Mouse (Mus musculus) lung, postnatal 14 days (tissue): ENCODE results near the gene 0610012G03Rik.

ENCODE experiments used
- DNase-seq: peaks from one replicate; pipeline ENCODE4 v3.0.0; 2021

The 0610012G03Rik gene

DNA sequence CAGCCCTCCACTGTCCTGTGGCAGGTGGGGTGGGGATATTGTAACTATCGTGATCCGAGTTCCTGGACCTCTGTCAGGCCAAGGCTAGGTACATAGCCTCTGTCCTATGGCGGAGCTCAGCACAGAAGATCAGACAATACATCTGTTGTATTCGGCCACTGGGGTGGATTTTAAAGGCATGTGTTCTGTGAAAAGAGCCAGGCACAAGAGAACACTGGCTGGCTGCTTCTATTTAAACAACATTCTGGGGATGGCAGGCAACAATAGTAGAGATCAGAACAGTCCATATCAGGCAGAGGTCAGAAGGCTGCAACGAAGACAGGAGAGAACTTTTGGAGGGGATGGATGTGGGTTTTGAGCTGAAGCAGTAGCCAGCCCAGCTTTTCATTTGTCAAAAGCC lies 16.0 kb downstream of the 0610012G03Rik start:
- DNase-seq = no peak

DNA sequence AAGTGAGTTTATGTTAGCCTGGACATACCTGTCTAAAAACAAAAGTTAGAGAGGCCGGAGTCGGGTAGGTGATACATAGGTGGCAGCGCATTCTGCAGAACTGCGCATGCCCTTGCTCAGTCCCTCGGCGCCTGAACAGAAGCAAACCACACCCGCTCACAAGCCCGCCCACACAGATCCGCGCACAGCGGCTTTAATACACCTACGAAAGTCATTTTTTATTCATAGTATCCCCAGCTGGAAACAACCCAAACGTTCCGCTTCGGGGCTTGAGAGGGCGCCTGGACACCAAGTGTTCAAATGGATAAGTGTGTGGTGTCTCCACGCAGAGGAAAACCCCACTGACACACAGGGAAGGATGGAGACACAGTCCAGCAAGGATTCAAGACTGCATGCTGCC lies 17.0 kb downstream of the 0610012G03Rik start:
- DNase-seq = no peak

DNA sequence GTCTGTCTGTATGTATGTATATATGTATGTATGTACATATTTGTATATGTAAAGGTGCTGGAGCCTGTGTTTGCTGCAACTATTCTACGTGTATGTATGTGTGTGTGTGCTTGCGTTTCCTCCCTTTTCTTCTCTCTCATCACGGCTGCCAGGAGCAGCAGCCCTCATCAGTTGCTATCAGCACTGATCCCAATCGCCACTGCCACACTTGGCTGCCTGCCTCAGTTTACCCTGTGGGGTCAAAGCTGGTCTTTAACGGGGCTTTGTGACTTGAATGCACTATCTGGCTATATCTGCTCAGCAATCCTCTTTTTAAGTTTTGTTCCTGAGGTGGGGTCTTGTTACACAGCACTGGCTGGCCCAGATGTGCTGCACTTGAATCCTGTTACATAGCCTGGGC lies 20.9 kb downstream of the 0610012G03Rik start:
- DNase-seq = no peak

DNA sequence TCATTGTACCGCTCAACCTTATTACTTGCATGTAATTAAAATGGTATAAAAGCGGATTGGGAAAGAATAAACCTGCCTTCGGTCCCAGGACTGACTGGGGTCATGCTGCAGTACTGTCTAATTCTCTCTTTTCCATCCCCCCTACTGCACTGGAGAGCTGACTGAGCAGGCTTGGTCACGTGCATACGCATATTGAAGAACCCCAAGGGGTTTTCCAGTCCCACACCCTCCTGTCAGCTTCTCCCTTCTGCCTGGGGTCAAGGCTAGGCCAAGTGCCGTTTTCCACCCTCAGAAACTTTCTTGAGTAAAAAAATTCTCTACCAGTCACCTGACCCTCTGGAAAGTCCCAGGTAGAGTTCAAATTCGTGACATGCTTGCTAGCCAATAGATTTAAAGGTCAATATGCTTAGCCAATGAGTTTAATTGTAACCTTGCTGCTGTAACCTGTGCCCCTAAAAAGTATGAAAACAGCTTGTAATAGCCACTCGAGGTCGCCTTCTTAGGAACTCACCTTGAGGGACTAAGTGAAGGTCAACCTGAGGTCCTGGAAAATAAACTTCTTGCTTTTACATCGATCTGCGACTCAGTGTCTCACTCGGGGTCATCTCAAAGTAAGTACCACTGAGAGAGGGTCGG lies 21.6 kb downstream of the 0610012G03Rik start:
- DNase-seq = no peak

DNA sequence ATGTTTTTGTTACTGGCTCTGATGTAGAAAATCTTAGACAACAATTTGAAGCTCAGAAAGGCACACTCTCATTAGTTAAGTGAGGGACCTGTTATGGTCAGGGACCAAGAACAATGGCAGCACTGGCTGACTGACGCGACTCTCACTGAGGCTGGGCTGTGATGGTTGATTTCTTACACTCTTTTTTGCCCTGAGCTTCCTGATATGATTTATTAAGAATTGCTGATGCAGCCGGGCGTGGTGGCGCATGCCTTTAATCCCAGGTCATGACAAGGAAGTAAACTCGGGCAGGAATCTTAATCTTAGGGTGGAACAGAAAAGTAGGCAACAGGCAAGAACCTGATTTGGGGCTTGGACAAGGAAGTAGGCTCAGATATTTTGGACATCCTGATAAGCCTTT lies 22.2 kb downstream of the 0610012G03Rik start:
- DNase-seq = no peak

DNA sequence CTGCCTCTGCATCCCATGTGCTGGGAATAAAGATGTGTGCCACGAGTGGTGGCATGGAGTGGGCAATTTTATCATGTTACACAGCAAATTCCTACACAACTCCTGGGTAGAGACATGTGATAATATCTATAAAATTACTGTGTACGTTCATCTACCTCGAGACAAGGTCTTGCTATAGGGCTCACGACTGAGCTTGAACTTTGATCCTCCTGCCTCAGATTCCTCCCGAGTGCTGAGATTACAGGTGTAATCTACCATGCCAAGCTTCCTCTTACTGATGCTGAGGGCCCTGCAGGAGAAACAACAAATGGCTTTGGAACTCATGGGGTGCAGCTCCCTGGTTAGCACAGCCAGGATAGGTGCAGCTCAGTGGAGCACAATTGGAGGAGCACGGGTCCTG lies 23.9 kb downstream of the 0610012G03Rik start:
- DNase-seq = no peak

DNA sequence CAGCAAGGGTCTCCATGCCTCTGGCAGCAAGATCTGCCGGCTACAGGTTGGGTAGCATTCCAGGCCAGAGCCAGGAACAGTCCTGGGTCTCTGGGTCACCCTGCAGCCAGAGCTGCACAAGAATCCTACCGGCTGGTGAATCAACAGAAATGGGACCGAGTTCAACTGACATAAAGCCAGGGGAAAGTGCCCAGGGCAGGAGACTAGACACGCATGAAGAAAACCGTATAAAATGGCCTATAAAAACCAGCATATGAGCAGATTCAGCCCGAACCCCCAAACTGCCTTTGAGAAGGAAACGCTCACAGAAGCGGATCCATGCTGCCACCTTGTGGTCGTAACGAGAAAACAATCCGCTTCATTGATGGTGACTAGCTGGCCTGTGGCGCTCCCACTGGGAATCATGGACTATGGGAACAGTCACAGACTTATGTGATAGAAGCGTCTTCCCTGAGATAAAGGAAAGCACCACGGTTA lies 30.0 kb downstream of the 0610012G03Rik start:
- DNase-seq = peak; percentile 83

DNA sequence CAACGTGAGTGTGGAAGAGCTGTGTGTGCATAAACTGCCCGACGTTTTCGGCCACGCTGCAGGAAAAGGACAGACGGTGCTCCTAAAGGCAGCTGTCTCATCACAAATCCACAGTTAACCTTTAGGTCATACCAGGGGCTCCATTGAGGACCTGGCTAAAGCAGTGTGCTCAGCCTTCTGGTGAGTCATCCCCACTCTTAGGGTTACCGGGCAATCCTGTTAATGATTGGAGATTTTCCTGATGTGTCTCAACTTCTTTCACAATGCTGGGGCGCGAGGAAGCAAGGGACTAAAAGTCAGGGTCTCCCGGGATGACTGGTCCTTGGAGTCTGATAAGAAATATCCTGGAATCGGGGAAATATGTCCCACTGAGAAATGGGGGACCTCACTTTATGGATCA lies 30.5 kb downstream of the 0610012G03Rik start:
- DNase-seq = no peak

DNA sequence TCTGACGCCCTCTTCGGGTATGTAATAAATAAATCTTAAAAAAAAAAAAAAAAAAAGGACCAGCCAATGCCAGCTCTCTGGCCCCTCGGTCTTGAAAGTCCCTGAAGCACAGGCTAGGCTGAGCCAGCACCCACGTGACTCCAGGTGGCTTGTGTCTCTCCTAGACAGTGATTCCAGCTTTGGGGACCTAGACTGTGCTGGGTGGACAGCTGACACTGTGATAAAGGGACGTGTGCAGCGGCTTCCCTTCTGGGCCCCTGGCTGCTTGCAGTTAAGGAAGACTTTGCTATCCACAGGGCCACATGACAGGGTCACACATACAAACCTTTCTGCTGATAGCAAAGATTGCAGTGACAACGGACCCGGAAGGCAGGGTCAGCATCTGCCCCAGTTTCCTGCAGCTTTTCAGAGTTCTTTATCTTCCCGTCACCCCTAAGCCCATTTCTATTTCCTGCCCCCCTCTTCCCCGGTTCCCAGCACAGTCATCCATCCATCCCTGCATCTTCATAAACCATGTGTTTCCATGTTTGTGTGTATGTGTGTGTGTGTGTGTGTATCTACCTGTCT lies 37.9 kb downstream of the 0610012G03Rik start:
- no peak for DNase-seq

DNA sequence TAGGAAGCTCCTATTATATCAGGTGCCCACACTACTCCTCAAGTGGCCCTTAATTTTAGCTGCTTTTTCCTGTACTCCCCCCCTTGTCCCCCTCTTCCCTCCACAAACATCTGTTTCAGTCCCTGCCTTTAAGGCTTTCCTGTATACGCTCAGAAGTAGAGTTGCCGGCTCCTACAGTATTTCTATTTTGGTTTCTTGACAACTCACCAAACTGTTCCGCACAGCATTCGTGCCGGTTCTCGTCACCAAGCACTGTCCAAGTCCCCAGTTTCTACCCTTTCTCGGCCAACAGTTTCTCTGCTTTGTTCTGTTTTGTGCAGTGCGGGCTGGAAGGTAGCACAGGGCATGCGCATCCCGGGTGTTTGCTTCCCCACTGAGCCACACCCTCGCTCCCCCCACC lies 39.3 kb downstream of the 0610012G03Rik start:
- no peak for DNase-seq

DNA sequence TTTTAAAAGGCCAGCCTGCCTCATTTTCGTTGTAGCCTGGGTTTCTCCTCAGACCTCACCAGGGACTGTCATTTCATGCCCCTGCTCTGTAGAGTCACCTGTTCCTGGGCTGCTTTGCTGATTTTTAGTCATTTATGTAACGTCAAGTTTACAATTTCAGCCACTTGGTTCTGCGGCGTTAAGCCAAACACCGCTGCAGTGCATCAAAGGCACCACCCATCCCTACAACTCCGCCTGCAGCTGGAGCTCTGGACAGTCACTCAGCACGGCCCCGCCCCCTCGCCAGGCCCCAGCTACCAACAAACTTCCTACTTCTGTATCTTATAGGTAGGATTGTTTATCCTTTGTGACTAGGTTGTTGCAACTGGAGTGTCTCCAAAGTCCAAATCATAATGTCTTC lies 41.4 kb downstream of the 0610012G03Rik start:
- DNase-seq = peak; percentile 44

DNA sequence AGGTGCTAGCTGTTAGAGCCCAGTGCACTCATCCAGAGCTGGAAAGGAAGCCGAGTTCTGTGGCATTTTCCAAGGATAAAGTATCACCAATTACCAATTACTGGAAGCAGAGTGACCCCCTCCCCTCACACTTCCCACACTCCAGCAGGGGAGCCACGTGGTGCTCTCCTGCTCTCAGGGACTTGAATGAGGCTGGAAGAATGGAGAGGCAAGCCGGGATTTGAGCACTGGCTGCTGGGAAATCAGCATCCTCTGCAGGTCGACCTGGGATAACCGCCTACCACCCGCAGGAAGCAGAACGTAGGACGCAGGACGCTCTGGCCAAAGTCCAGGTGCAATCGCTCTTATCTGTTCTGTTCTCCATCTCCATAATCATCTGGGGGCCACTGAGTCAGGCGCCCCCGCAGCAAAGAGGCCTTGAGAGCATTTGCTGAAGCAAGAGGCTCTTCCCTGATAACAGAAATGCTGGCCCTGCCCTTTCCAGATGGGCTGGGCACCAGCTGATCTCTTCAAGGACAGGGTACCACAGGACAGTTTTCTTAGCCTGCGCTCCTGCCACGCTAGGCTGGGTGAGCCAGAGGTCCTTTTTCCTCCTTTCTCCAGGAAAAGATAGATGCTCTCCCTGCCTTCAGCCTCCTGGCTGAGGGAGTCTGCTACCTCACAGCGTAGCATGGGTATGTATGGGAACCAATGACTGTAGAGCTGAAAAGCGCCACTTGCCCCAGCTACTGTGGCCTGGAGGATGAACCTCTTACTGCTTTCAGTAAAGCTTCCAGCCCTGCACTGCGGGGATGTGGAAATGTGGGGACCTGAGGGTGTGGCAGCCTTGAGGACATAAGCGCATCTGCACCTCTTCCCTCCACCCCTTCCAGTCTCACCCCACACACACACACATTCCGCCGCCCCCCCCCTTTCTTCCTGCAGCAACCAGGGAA lies 42.1 kb downstream of the 0610012G03Rik start:
- no peak for DNase-seq

DNA sequence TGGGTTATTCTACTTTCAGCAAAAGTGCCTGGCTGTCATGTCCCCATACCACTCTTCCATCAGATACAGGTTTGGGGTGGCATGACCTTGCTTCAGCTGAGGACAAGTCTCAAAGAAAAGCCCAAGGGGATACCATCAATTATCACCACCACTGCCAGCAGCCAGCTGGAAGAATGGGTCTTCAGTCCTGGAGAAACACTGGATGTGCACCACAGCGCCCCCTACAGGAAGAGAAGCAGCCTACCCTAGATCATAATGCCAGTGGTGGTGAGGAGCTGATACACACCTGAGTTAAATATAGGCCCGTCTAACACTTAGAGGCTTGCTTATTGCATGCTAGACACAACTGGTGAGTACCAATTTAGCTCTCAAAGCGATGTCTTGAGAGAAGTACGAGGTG lies 43.0 kb downstream of the 0610012G03Rik start:
- no peak for DNase-seq

DNA sequence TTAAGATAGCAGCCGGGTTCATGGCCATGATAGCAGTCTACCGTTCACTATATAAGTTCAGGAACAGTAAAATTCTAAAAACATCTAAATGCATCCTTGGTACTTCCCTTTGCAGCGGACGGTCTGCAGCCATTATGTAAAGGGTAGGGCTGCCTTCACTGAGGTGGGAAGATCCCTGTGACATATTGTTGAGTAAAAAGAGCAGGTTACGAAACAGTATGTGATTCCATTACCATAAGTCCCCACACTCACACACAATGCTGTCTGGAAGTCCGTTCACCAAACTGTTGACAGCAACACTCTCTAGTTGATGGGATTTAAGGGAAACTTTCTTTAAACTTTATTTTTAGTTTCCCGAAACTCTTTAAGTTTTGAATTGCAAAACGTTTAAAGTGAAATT lies 45.1 kb downstream of the 0610012G03Rik start:
- no peak for DNase-seq

DNA sequence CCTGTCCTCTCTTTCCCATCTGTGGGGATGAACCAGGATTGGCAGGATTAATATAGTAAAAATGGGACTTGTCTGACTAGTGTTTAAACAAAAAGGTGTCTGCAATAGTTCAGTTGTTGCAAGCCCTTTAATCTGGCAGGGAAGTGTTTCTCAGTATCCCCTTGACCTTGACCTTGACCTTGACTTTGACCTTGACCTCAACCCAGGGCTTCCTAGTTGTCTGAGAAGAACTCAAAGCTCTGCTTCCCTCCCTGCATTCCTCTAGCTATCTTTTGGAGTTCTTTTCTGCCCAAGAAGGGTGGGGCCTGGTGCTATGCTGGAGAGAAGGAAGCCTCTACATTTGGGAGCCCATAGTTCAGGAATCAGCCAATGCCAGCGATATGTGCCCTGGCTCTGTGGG lies 46.4 kb downstream of the 0610012G03Rik start:
- DNase-seq = no peak

DNA sequence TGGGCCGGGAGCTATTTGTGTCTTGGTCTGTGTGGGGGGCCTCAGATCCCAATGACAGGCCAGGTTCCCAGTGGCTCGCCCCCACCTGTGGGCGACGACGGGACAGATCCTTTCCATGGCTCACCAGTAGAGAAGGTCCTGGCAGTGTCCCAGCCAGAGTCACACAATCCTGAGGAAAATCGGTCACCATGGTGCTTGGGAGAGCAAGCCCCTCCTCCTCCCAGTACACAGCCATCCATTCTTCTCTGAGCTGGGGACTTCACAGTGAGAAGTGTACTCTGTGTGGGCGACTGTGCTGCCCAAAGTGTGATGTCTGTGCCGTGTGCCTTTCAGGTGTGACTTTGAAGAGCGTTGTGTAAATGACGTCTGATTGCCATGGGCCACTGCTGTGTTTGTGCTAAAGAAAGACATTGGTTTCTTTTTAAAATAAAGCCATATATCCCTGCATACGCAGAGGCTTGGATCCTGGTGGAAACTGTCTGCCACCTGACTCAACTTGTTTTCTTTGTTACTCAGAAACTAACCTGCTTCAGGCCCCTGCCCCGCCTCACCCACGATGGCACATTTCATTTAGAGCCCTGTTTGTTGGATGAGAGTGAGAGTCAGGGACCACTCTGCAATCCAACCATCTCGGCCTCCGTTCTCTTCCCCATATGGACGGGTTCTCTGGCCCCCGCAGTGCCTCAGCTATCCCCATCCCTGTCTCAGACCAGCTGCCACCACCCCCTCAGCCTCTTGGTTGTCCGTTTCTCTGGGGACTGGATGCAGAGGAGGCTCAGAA lies 49.6 kb downstream of the 0610012G03Rik start:
- DNase-seq = no peak
